Mouse (Mus musculus): ENCODE data around the gene Pde6h. TPM values are rescaled to one million over a fixed set of nuclear protein-coding genes. Genes with fewer than 3 reads are reported as not detected.
"Not testable (repeated sequence)": the region's sequence is repeated elsewhere in the genome, so short reads cannot be mapped to it uniquely, and the experiment has no call there.

The Pde6h gene
- polyA plus RNA-seq (2012; ENCODE audit: insufficient read depth, insufficient read length, missing spikeins) = not detected in 2 replicates

DNA sequence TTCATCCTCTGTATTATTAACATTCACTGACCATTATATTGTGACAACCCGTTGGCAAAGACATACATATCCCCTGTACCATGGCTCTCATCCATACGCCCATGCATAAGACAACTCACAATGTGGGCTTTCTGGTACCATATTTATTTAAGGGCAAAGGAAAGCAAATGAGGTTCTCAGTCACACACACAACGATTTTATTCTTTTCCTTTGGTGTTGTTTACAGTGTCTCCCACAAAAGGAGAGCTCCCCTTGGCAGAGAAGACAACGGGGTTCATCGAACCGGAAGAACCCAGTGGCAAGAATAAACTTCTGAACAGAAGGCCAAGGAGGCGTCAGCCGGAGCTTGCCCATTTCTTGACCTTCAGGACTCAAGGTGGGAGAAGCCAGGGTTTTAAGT lies at the start of gene Pde6h:
TSS of gene Pde6h (plus strand) at position 301 of the 400 bp plus-strand sequence.
- no peak within 1 kb of the TSS for H3K27ac ChIP-seq (replicated peaks; ENCODE audit: low read depth, low read length)
- H3K4me3 ChIP-seq (ENCODE audit: insufficient read depth, low read depth, low read length) = no peak within 1 kb of the TSS
- no peaks in the 10 kb centered on the region for H3K4me1 ChIP-seq (ENCODE audit: control insufficient read depth, insufficient read depth, insufficient read length, low read length)

DNA sequence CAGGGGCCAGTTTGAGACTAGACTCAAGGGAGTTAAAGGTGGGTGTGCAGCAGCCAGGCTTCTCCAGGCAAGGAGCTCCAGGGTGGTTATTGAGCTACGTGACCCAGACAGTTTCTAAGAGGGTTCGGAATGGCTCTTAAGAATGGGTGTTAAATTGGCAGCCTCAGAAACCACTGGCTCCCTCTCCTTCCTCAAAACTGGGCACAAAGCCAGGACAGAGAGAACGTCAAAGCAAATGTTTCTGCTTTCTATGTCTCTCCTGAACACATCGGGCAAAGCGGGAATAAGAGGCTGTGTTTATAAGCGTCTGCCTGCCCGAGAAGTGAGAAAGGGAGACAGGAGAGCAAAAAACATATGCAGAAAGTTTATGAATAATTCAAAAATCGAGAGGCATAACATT lies 49.0 kb upstream of the Pde6h start:
- Histone ChIP-seq H3K4me1 (ENCODE audit: control insufficient read depth, insufficient read depth, insufficient read length, low read length) (no peaks in the 10 kb centered on the region), H3K27ac (replicated peaks; ENCODE audit: low read depth, low read length) (peak overlapping the region; percentile 16; the same call in 1 of the 2 replicates), H3K4me3 (ENCODE audit: insufficient read depth, low read depth, low read length) (peak overlapping the region; percentile 30)

DNA sequence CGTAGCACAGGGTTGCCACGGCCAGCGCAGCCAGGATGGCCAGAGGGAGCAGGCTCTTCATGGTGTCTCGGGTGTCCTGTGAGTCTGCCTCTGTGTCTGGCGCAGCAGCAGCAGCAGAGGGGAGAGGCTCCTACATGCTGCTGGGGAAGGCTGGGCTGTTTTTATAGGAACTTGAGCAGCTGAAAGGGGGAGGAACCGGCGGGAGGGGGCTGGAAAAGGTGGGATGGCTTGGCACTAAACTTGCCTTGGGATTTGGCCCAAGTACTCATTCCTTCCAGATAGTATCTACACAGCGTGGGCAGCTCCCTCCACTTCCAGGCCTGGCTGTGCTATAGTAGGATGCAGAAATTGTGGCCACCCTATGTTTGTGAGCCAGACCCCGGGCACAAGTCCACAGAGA lies 48.0 kb upstream of the Pde6h start, which contains the start of gene Mgp:
TSS of gene Mgp (minus strand) at position 154 of the 400 bp plus-strand sequence.
- Histone ChIP-seq H3K4me1 (ENCODE audit: control insufficient read depth, insufficient read depth, insufficient read length, low read length) (no peaks in the 10 kb centered on the region), H3K27ac (replicated peaks; ENCODE audit: low read depth, low read length) (peak within 1 kb of the TSS; percentile 34)

DNA sequence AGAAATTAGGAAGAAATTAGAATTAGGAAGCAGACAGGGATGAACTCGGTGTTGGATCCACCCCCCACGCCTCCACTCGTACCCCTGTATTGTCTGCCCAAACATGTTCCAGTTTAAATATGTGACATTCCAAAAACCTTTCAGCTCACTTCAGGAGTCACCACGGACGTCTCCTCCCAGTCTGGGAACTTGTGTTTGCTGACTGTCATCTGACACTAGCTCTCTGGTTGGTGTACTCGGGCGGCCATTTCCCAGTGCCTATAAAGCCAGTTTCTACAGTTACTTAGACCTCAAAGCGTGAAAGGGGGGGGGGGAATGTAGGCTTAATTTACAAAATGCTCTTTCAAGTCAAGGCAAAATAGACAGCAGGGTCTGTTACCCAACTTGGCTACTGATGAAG lies 42.0 kb upstream of the Pde6h start:
- H3K4me3 ChIP-seq (ENCODE audit: insufficient read depth, low read depth, low read length) = no peak overlapping the region
- no peak overlapping the region for H3K27ac ChIP-seq (replicated peaks; ENCODE audit: low read depth, low read length)
- no peaks in the 10 kb centered on the region for H3K4me1 ChIP-seq (ENCODE audit: control insufficient read depth, insufficient read depth, insufficient read length, low read length)

More for the DNA sequence above, 48.0 kb upstream of the Pde6h start, which contains the start of gene Mgp:
- peak within 1 kb of the TSS; percentile 40 for H3K4me3 ChIP-seq (ENCODE audit: insufficient read depth, low read depth, low read length)

DNA sequence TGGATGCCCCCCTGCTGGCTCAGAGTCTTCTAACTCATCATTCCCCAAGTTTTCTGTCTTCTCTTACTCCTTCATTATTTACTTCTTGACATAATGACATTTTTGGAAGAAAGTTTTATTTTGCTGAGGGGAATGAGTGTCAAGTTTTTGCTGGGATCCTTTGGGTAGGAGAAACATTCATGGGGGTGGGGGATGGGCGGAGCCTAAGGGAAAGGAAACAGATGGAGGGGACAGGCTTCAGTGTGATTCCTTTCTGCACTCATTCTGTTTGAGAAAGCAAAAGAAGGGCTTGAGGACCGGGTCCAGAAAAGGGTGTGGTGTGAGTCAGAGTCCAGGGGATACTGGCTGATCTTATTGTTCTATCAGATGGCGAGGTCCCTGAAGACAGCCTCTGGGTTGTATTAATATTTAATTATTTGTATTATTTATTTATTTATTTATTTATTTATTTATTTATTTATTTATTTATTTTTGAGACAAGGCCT lies 40.2 kb upstream of the Pde6h start:
- no peaks in the 10 kb centered on the region for H3K4me1 ChIP-seq (ENCODE audit: control insufficient read depth, insufficient read depth, insufficient read length, low read length)
- H3K27ac ChIP-seq (replicated peaks; ENCODE audit: low read depth, low read length) = no peak overlapping the region
- H3K4me3 ChIP-seq (ENCODE audit: insufficient read depth, low read depth, low read length) = no peak overlapping the region

DNA sequence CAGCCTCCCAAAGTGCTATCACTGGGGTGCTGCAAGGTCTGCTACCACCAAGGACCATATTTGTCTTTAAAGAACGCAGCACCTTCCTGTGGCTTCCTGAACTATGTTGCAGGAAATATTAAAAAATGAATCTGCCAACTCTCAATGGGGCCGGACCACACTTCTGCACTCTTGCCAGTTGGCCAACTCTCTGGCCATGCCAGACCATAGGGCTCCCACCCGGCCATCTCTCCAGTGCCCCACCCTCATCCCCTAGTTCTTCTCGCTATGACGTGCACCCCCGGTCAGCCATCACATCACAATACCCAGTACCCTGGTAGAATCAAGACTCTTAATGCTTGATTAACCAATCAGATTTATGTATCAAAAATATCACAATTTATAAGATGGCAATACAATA lies 39.7 kb upstream of the Pde6h start:
- Histone ChIP-seq H3K27ac (replicated peaks; ENCODE audit: low read depth, low read length) (no peak overlapping the region), H3K4me3 (ENCODE audit: insufficient read depth, low read depth, low read length) (no peak overlapping the region), H3K4me1 (ENCODE audit: control insufficient read depth, insufficient read depth, insufficient read length, low read length) (no peaks in the 10 kb centered on the region)

DNA sequence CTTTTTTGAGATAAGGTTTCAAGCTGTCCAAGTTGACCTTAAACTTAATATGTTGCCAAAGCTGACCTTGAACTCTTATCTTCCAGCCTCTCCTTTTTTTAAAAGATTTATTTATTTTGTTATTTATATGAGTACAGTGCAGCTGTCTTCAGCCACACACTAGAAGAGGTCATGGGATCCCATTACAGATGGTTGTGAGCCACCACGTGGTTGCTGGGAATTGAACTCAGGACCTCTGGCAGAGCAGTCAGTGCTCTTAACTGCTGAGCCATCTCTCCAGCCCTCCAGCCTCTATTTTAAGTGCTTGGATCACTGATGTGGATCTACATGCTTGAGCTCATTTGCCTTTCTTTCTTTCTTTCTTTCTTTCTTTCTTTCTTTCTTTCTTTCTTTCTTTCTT lies 38.9 kb upstream of the Pde6h start:
- H3K4me3 ChIP-seq (ENCODE audit: insufficient read depth, low read depth, low read length); H3K4me1 ChIP-seq (ENCODE audit: control insufficient read depth, insufficient read depth, insufficient read length, low read length); H3K27ac ChIP-seq (replicated peaks; ENCODE audit: low read depth, low read length): not testable (repeated sequence)

DNA sequence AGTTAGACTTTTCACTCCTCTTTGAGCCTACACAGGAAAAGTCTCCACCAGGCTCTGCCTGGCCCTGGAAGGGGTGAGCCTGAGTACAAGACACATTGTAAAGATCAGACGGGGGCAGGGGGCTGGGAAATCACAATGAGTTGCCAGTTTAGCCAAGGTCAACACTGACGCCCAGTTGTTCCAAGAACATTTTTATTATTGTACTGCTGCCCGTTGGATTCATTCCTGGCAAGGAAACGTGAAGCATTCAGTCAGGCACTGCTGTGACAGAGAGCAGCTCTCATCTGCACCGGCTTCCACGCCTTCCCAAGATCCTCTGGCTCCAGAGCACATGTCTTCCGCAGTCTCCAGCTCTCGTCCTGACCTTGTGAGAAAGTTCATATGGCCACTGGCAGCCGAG lies 35.8 kb upstream of the Pde6h start:
- Histone ChIP-seq H3K27ac (replicated peaks; ENCODE audit: low read depth, low read length) (no peak overlapping the region; the same call in 1 of the 2 replicates), H3K4me3 (ENCODE audit: insufficient read depth, low read depth, low read length) (no peak overlapping the region), H3K4me1 (ENCODE audit: control insufficient read depth, insufficient read depth, insufficient read length, low read length) (no peaks in the 10 kb centered on the region)

DNA sequence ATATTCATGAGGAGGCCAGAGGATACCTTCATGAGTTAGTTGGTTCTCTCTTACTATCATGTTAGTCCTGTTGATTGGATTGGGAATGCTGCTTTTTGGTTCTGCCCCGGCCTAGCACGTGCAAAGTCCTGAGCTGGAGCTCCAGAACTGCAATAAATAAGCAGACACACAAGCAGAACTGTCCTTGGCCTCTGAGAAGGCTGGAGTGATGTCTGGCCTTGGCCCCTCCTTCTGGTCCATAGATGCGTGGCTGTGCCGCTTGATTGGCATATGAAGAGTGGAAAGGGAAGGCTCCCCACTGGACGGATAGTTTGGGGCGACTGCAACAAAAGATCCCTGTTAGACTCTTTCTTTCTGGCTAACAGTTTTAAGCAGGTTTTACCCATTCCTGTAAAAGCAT lies 34.6 kb upstream of the Pde6h start:
- Histone ChIP-seq H3K27ac (replicated peaks; ENCODE audit: low read depth, low read length) (no peak overlapping the region), H3K4me1 (ENCODE audit: control insufficient read depth, insufficient read depth, insufficient read length, low read length) (no peaks in the 10 kb centered on the region), H3K4me3 (ENCODE audit: insufficient read depth, low read depth, low read length) (no peak overlapping the region)

DNA sequence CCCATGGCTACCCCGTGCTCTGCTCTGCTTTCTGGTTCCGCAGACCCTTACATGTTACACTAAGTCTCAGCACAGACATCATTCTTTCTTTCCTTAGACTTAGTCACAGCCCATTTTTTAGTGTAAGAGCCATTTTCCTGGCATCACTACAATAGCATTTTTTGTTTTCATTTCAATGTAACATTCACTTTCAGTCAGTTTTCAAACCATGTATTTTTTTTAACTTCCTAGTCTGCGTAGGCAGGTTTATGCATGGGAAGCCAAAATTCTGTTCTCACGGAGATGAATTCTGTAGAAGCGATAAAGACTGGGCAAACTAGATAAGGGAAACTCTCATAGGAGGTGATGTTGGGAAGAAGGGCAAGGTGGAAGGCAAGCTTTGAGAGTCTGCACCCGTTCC lies 34.1 kb upstream of the Pde6h start:
- Histone ChIP-seq H3K4me3 (ENCODE audit: insufficient read depth, low read depth, low read length) (no peak overlapping the region), H3K4me1 (ENCODE audit: control insufficient read depth, insufficient read depth, insufficient read length, low read length) (no peaks in the 10 kb centered on the region), H3K27ac (replicated peaks; ENCODE audit: low read depth, low read length) (no peak overlapping the region)

DNA sequence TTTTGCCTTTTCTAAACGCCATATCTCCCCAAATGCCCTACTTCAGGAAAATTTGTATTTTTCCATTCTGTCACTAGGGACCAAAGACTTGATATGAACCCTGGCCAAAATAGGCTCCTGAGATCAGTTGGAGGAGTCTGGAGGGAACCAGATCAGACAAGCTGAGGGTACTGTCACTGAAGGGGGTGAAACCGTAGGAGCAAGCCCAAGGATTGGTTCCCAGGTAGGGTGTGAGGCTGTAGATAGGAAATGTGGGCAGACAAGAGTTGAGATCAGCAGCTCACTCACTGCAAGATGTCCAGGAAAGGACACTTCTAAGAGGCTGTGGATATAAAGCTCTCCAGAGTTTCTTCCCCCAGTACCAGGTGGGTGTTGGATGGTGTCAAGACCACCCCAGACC lies 31.6 kb upstream of the Pde6h start:
- Histone ChIP-seq H3K4me3 (ENCODE audit: insufficient read depth, low read depth, low read length) (no peak overlapping the region), H3K27ac (replicated peaks; ENCODE audit: low read depth, low read length) (peak overlapping the region; percentile 41), H3K4me1 (ENCODE audit: control insufficient read depth, insufficient read depth, insufficient read length, low read length) (no peaks in the 10 kb centered on the region)

DNA sequence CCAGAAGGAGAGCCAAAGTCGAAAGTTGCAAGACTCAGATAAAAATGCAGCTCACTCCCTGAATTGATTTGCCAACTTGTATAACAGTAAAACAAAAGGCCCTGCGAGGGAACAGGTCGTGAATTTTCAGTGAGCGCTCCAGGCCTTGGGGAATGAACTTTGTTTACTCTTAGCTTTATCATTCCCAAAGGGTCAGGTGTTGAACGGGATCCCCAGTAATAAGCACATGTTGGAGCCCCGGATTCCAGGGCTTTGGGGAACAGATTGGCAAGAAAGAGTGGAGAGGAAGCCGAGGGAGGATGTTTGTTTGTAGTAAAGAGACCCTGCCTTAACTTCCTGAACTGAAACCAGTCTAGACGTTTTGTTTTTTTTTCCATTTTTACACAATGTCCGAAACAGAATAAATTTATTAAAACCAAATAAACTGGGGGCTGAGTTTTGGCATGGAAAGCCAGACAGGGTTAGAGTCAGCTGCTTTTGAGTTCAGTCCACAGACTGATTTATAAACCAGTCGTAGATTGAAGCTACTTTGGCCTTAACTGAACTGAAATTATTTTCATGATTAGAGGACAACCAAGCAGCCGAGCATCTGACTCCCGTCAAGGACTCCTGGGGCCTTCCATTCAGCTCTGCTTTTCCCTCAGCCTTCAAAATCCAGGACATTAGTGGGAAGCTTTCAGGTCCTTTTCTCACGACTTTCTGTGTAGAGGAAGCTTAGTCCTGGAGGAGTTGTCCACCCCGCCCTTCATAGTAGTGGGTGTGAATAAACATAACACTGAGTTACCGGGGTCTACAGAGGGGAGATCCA lies 28.9 kb upstream of the Pde6h start:
- no peaks in the 10 kb centered on the region for H3K4me1 ChIP-seq (ENCODE audit: control insufficient read depth, insufficient read depth, insufficient read length, low read length)
- H3K27ac ChIP-seq (replicated peaks; ENCODE audit: low read depth, low read length) = peak overlapping the region; percentile 82
- H3K4me3 ChIP-seq (ENCODE audit: insufficient read depth, low read depth, low read length) = no peak overlapping the region

DNA sequence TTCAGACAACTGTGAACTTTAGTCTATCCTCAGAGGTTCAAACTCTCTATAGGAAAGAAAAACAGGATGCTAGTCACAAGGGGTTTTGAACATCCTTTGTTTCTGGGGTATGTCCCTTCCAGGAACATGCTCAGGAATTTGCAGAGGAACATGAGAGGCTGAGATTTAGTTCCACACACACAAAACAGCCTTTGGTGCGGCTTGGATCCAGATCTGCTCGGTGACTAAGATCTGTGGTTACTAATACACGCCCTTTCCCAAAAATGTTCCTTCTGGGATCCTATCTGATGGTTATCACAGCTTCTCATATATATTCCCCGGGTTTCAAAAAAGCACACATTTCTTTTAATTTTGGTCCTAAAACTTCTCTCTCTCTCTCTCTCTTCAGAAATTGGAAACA lies 25.8 kb upstream of the Pde6h start:
- Histone ChIP-seq H3K27ac (replicated peaks; ENCODE audit: low read depth, low read length) (peak overlapping the region; percentile 23), H3K4me3 (ENCODE audit: insufficient read depth, low read depth, low read length) (no peak overlapping the region), H3K4me1 (ENCODE audit: control insufficient read depth, insufficient read depth, insufficient read length, low read length) (no peaks in the 10 kb centered on the region)

DNA sequence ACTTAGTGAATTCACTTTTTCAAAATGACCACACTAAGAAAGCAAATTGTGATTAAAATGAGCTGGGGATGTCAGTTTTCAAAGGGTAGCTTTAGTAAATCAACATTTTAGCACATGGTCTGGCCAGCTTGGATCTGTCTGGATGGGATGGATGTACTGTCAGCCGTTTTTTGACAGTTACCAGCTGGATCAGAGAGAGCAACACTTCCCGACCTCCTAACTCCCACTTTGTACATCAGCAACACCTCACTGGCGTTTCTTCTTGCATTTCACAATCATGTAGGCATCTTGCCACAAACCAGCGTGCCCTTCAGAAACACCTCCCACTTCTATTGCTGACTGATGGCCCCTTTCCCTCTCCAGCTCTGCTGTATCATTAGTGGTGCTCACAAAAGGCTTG lies 25.4 kb upstream of the Pde6h start:
- peak overlapping the region; percentile 59 for H3K27ac ChIP-seq (replicated peaks; ENCODE audit: low read depth, low read length)

DNA sequence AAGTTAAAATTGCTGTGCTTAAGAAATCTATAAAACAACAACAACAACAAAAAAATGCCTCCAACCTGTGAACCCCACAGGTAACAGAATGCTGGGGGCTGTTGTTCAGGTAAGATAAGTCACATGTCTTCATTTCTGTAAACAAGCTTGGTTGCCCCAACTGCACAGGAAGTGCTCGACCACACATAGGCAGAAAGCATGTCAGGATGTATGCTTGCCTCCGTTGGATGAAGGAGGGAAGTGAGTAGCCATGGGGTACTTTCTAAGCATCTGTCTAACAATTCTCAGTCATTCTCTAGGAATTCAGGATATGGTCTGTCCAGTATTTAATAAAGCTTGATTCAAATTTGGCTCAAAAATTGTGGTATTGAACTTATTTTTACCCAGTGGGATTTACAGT lies 24.7 kb upstream of the Pde6h start:
- no peaks in the 10 kb centered on the region for H3K4me1 ChIP-seq (ENCODE audit: control insufficient read depth, insufficient read depth, insufficient read length, low read length)
- H3K4me3 ChIP-seq (ENCODE audit: insufficient read depth, low read depth, low read length) = no peak overlapping the region
- H3K27ac ChIP-seq (replicated peaks; ENCODE audit: low read depth, low read length) = no peak overlapping the region

More for the DNA sequence above, 25.4 kb upstream of the Pde6h start:
- Histone ChIP-seq H3K4me1 (ENCODE audit: control insufficient read depth, insufficient read depth, insufficient read length, low read length) (no peaks in the 10 kb centered on the region), H3K4me3 (ENCODE audit: insufficient read depth, low read depth, low read length) (no peak overlapping the region)
